Mouse (Mus musculus) megakaryocyte, embryonic 14.5 days (primary cell): ENCODE measurements around the gene Zic2.

Experiments used
- FLI1 ChIP-seq: IDR thresholded peaks from 2 replicates; pipeline ENCODE4 v1.6.1; 2012; ENCODE audit warnings: low read length, inconsistent platforms, mixed read lengths
- GATA1 ChIP-seq: IDR thresholded peaks from 3 replicates; pipeline ENCODE4 v1.6.1; 2012; ENCODE audit warnings: mixed read lengths, low read length, inconsistent platforms, borderline replicate concordance

DNA sequence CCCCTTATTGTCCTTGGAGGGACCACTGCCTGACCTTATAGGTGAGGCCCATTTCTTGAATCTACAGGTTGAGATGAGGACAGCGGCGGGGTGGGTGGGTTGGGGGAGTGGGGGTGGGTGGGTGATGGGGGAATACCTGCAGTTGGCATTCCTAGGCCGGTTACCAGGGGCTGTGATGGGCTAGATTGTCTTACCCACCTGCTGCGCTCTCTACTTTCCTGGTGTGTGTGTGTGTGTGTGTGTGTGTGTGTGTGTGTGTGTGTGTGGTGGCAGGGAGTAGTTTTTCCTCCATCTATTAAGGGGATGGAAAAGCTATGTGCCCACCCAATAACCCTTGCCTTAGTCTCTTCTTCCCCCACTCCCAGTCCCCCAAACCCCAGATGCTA lies 9.2 kb downstream of the Zic2 start:
- TF ChIP-seq GATA1: no peak
- no peak for TF ChIP-seq FLI1
